Mouse (Mus musculus) kidney, adult 2 months (tissue): Measurements from ENCODE around the gene Syne4.
A peak's percentile ranks its signal among the peaks of the same experiment; 100 is the strongest.

Experiments
- CTCF ChIP-seq: fragments of 200-500 bp; conservative IDR thresholded peaks from 2 replicates; pipeline ENCODE4 v1.5.1; 2011; ENCODE audit warnings: low read depth, mild to moderate bottlenecking, control low read depth, low read length, moderate library complexity, mixed read lengths; ENCODE audit not compliant: insufficient read depth, insufficient read length
- POLR2A ChIP-seq: fragments of 200-500 bp; IDR thresholded peaks from one replicate; pipeline ENCODE4 v1.6.1; 2011; ENCODE audit warnings: low read depth, low read length, control low read depth

GRCm38 (mm10) chr7:30309395-30310129 is 5.0 kb upstream of the Syne4 start:
- peak; percentile 46 for TF ChIP-seq POLR2A
- TF ChIP-seq CTCF = no peak
